Mouse (Mus musculus) cortical plate, adult 2 months (tissue): ENCODE measurements around the gene Nkiras2.

ENCODE experiments used
- CTCF ChIP-seq: fragments of 200-500 bp; IDR thresholded peaks from 2 replicates; pipeline ENCODE4 v1.5.1; 2011; ENCODE audit warnings: mild to moderate bottlenecking, control low read depth, low read length; ENCODE audit not compliant: insufficient read depth; ENCODE audit errors: extremely low read depth
- POLR2A ChIP-seq: fragments of 200-500 bp; IDR thresholded peaks from 2 replicates; pipeline ENCODE4 v1.6.1; 2011; ENCODE audit warnings: mild to moderate bottlenecking, low read length, control low read depth; ENCODE audit not compliant: insufficient read depth; ENCODE audit errors: extremely low read depth

DNA sequence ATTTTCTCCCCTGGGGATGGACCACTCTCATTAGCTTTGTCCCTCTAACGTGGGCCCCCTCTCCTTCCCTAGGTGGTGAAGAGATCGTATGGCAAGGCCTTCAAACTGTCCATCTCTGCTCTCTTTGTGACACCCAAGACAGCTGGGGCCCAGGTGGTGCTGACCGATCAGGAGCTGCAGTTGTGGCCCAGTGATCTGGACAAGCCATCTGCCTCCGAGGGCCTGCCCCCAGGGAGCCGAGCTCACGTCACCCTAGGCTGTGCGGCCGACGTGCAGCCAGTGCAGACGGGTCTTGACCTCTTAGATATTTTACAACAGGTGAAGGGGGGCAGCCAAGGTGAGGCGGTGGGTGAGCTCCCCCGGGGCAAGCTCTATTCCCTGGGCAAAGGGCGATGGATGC lies 38.8 kb upstream of the Nkiras2 start:
- no peak for TF ChIP-seq CTCF
- TF ChIP-seq POLR2A = no peak
